Mouse (Mus musculus) spleen, postnatal 4 days (tissue): Measurements from ENCODE around the gene Focad.

Experiments
- DNase-seq, 2 experiments: peaks; one replicate each; pipeline ENCODE4 v3.0.0; 2022; ENCODE audit warnings: low spot score in 2 of 2

Focad gene

GRCm38 (mm10) chr4:88458093-88458492 lies 363.7 kb downstream of the Focad start:
- no peak for DNase-seq

DNA sequence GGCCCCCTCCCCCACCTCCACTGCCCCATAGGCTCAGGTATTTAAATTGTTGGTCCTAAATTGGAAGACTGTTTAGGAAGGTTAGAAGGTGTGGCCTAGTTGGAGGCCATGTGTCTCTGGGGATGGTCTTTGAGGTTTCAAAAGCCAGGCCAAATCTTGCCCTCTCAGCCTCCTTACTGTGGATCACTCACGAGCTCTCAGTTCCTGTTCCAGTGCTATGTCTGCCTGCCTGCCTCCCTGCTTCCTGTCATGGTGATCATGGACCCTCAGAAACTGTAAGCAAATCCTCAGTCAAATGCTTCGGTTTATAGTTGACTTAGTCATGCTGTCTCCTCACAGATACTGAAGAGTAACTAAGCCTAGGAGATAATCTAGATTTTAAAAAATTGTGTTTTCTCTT lies 364.2 kb downstream of the Focad start:
- no peak for DNase-seq
